Mouse (Mus musculus) brown adipose tissue, adult 24 weeks (tissue): Measurements from ENCODE around the gene 1700025G04Rik. TPM values are rescaled to one million over a fixed set of nuclear protein-coding genes. Genes with fewer than 3 reads are reported as not detected.

Experiments used
- H3K27ac ChIP-seq: fragments of 200-500 bp; replicated peaks from 2 replicates; pipeline ENCODE4 v1.5.1; 2012; ENCODE audit warnings: low read depth, mild to moderate bottlenecking, low read length
- H3K4me1 ChIP-seq: fragments of 200-500 bp; 2 replicates; pipeline ENCODE4 v1.6.1; 2012; ENCODE audit warnings: low read length, mixed read lengths; ENCODE audit not compliant: control insufficient read depth, insufficient read depth, insufficient read length
- H3K4me3 ChIP-seq: fragments of 200-500 bp; 2 replicates; pipeline ENCODE4 v1.5.1; 2012; ENCODE audit warnings: low read depth, mild to moderate bottlenecking, low read length, moderate library complexity; ENCODE audit not compliant: insufficient read depth
- polyA plus RNA-seq: library from polyadenylated mRNA; stranded (reverse); fragments of >200 nt; gene quantifications from 2 replicates; pipeline ENCODE4 v1.2.4, GENCODE M21; 2012; ENCODE audit not compliant: missing spikeins, insufficient read depth, insufficient read length

1700025G04Rik gene
- polyA plus RNA-seq, 1 experiment = 4.4 TPM

DNA sequence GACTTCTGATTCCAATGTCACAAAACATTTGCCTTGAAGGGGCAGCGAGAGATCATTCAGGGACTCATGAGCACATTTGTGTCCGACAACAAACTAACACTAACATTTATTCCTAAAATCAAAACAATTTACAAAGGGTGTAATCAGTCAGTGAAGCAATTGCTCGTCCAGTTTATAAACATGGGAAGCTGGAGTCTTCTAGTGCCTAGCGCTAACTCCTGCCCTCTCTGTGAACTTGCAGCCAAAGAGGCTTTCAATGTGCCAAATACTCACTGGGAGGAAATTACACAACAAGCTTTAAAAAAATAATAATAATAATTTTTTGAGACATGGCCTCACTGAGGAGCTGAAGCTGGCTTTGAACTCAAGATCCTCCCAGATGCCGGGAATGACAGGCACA lies 57.8 kb downstream of the 1700025G04Rik start:
- Histone ChIP-seq H3K4me1 (no peaks in the 10 kb centered on the region), H3K27ac (no peak overlapping the region), H3K4me3 (no peak overlapping the region)

DNA sequence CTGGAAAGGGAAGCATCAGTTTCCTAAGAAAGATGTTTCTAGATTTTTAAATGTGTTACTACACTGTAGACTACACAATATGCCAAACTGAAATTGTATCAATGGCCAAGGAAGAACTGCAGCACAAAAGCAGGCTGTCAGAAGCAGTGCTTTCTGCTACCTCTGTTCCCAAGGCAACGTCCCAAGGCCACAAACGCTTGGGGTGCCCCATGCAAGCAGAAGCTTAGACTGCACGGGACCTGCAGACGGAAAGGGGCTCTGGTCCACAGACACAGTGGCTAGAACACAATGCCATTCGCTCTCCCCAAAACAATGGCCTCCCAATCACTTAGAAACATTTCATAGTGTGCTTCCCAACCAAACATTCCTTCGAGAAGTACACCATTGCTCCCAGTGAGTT lies 59.4 kb downstream of the 1700025G04Rik start:
- H3K4me3 ChIP-seq = no peak overlapping the region
- no peak overlapping the region for H3K27ac ChIP-seq
- H3K4me1 ChIP-seq = no peaks in the 10 kb centered on the region

DNA sequence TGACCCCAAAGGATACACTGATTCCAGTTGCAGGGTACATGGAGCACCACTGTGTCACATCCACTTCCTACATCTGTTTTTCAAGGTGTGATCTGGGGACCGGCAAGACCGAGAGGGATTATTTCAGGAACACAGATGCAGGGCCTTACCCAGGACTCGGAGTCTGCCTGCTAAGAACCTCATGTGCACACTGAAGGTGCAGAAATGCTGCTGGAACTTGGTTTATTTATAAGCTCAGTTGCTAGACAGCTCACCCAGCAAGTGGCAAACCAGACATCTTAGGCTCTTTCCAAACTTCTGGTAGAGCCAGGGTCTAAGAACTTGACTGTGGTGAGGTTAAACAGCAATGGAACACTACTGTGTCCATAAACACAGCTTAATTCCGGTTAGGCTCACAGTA lies 61.2 kb downstream of the 1700025G04Rik start:
- H3K27ac ChIP-seq = no peak overlapping the region
- no peak overlapping the region for H3K4me3 ChIP-seq
- H3K4me1 ChIP-seq = no peaks in the 10 kb centered on the region

DNA sequence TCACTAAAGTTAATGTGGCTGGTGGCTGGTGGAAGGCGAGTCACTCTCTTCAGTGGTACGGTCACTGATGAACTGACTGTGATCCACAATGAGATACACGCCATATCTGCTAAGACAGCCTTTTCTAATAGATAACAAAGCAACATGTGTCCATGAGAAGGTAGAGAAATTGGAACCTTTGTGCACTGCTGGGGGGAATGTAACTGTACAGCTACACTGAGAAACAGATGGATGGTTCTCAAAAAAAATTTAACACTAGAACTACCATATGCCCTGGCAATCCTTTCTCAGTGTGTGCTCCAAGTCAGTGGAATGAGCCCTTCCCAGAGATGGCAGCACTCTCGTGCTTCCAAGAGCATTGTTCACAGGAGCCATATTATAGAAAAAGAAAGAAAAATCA lies 63.2 kb downstream of the 1700025G04Rik start:
- no peaks in the 10 kb centered on the region for H3K4me1 ChIP-seq
- H3K4me3 ChIP-seq = no peak overlapping the region
- no peak overlapping the region for H3K27ac ChIP-seq

DNA sequence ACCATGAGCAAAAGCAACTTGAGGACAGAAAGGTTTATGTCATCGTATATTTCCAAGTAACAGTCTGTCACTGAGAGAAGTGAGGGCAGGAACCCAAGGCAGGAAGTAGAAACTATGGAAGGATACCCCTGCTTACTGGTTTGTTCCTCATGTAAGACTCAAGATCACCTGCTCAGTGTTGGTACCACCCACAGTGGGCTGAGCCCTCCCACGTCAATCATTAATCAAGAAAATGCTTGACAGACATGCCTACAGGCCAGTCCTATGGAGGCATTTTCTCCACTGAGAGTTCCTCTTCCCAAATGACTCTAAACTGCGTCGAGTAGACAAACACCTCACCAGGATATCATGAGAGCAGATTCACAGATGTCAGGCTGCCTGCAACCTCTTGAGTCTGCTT lies 64.6 kb downstream of the 1700025G04Rik start:
- Histone ChIP-seq H3K4me1 (no peaks in the 10 kb centered on the region), H3K27ac (no peak overlapping the region), H3K4me3 (no peak overlapping the region)

DNA sequence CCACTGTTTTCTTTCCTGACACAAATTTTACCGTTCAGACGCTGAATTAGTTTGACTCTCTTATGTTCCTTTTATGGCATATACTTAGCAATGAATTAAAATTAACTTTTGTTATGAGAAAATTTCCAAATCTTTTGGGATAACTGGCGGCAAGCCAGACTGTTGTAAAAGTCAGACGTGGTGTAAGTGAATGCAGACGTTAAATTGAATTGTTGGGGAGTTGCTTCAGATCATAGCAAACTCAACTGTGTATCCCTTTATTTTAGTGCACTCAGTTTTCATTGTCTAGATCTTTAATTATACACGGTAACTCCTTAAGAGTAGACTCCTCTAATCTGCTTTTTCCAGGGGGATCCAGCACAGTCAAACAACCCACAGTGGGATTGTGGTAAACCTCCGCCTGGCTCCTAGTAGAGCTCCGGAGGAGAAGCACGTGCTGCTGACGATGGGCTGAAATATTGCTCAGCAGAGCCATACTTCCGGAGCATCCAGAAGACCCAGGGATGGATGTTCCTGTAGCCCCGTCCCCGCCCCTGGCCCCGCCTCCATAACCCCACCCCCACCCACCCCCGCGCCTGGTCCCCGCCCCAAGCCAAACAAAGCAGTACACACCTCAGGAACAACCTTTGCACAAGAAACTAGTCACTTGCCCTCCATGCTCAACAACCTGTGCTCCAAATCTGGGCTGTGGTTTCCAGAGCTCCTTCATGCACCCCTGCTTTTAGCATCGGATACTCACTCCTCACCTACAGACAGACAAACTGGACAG lies 65.7 kb downstream of the 1700025G04Rik start:
- peaks cover 3% of the 10 kb centered on the region; the same call in 1 of the 2 replicates for H3K4me1 ChIP-seq
- 0 out of 2 replicates have a peak overlapping the region, but pooled peaks have one; percentile 11 for H3K4me3 ChIP-seq
- H3K27ac ChIP-seq = no peak overlapping the region

DNA sequence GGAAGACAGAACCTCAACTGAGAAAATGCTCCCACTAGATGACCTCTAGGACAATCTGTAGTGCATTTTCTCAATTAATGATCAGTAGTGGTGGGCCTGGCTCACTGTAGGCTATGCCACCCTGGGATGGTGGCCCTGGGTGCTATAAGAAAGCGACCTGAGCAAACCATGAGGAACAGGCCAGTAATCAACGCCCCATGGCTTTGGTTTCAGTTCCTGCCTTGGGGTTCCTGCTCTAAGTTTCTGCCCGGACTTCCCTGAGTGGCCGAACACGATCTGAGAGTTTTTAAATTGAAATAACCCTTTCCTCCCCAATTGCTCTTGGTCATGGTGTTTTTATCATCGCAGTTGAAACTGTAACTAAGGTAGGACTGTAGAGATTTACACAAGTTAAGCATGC lies 69.1 kb downstream of the 1700025G04Rik start:
- no peak overlapping the region for H3K4me3 ChIP-seq
- peaks cover 4% of the 10 kb centered on the region; the same call in 1 of the 2 replicates for H3K4me1 ChIP-seq
- H3K27ac ChIP-seq = no peak overlapping the region

DNA sequence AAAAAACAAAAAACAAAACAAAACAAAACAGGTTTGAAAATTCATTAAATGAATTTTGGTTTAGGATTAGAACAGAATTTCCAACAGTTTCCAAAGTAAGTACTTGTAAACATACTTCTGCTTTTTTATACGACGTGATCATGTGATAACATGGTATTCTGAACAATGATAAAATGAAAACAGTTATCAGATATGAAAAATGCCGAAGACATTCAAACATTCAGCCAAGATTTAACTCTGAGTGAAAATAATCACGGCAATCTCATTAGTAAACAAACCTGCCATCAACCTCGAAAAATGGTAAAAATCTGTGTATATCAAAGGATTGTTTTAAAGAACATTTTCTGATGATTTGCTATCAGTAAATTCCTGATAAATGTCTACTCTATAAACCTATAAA lies 69.9 kb downstream of the 1700025G04Rik start:
- Histone ChIP-seq H3K4me3 (no peak overlapping the region), H3K27ac (no peak overlapping the region), H3K4me1 (peaks cover 4% of the 10 kb centered on the region; the same call in 1 of the 2 replicates)

DNA sequence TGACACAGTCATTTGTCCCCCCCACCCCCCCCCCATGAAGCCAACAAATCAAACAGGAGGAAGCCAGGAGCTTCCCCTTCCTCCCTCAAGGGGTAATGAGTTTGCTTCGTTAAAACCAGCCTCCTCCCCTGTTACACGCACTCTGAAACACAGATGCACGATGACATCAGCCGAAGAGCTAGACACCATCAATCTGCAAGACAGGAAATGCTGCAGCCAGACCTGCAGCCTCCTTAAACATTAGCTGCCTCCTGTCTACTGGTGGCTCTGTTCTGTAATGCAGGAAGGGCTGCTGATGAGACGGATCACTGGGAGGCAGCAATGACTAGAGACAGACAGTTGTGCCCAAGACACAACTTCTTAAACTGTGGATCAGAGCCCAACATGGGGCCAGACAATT lies 70.7 kb downstream of the 1700025G04Rik start:
- Histone ChIP-seq H3K27ac (no peak overlapping the region), H3K4me1 (peaks cover 4% of the 10 kb centered on the region; the same call in 1 of the 2 replicates), H3K4me3 (no peak overlapping the region)

DNA sequence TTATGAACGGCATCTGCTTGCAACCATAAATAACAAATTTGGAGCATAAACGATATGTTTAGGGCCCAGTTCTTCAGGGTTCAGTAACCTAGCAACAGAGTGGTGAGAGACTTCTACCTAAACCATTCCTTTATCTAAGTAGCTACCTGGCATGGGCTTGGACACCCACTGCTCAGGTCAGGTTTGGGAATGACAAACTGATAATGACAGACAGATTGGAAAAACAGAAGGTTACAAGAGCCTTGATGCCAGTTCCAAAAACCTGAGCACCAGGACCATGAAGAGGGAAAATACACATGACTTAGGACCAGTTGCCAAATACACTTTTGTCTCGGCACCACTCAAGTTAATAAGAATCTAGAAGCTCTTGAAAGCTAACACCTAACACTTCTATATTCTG lies 71.6 kb downstream of the 1700025G04Rik start:
- H3K27ac ChIP-seq = no peak overlapping the region
- H3K4me1 ChIP-seq = peaks cover 4% of the 10 kb centered on the region; the same call in 1 of the 2 replicates
- H3K4me3 ChIP-seq = no peak overlapping the region

DNA sequence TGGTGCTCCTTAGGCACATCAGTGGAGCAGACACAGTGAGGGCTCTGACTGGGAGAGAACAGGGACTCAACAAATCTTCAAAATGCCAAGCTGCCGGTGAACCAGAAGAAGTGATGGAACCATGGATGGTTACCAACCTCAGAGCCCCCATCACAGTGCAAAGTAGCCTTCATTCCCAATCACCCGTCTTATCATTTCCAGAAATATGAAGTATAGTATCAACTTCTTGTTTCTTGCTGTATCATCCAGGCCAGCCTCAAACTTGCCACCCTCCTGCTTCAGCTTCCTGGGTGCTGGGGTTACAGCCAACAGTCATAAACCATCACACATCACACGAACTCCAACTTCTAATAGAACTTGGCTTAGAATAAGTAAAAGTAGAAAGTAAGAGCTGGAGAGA lies 73.3 kb downstream of the 1700025G04Rik start:
- Histone ChIP-seq H3K4me3 (no peak overlapping the region), H3K27ac (no peak overlapping the region), H3K4me1 (peaks cover 4% of the 10 kb centered on the region; the same call in 1 of the 2 replicates)

DNA sequence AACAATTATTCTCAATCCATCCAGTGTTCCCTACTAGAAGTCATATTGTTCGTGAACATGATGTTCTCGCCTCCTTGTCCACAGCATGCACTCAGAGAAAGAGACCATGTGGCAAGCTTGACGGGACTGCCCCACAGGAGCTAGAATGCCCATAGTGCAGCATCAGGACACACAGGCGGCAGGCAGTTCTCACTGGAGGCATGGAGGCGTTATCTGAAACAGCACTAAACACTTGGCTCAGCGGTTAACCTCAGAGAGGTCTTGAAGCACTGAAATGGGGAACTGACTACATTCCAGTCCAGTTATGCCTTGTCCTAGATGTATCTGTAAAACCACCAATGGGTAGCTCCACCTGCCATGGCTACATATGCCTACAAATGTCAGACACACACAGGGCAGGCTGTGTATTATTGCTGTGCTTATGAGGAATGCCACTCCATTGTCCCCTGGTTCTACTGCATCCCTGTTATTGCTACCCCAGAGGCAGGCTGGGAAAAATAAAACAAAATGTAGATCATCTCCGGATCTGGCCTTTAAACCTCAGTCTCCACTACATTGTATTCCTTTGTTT lies 74.3 kb downstream of the 1700025G04Rik start:
- Histone ChIP-seq H3K4me1 (peaks cover 4% of the 10 kb centered on the region; the same call in 1 of the 2 replicates), H3K4me3 (no peak overlapping the region), H3K27ac (no peak overlapping the region)

DNA sequence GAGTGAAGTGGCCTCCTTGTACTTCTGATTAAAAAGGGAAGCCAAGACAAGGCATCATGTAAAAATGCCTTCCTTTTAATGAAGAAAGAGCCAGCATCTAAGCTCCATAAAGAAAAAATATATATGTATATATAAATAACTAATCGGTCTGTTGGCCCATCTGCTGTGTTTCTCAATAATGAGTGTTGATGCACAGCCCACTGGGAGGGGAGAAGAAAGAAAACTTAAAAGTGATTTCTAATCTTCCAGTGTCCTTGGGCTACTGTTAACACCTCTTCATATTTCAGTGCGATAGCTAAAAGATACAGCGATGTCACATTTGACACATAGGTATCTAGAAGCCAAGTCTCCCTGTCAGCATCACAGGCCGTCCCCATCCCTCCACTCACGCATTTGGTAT lies 78.2 kb downstream of the 1700025G04Rik start:
- H3K4me1 ChIP-seq = 0 out of 2 replicates have a peak, but pooled peaks cover 2% of the 10 kb centered on the region
- no peak overlapping the region for H3K4me3 ChIP-seq
- no peak overlapping the region for H3K27ac ChIP-seq

DNA sequence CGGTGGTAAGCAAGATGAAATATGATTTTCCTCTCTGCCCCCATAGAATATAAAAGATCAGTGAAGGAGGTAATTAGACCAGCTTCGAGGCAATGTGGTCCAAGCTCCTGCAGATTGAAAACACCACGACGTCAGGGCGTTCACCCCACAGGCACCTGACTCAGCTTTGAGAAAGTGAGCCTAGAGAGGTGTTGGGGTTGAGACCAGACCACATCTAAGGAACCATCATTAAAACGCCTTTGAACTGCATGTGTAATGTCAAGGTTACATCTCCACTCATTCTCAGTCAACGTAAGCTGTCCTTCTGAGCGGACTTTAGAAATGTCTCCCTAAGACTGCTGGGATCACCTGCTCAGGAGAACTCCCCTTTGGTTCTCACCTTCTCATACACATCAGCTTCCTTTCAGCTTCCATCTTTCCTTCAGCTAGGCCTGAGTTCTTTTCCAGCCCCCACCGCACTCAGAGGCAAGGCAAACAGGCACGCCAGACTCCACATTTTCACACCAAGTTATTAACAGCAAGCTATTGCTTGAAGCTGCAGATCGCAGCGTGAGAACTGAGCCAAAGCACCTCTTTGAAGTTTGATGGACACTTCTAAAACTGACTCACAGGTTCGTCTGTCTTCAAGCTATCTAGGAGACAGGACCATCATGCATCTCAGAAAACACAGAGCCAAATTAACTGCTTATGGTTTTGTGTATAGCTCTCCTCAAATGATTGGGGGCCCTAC lies 79.5 kb downstream of the 1700025G04Rik start:
- H3K4me3 ChIP-seq = no peak overlapping the region
- H3K4me1 ChIP-seq = 0 out of 2 replicates have a peak, but pooled peaks cover 2% of the 10 kb centered on the region
- no peak overlapping the region for H3K27ac ChIP-seq

DNA sequence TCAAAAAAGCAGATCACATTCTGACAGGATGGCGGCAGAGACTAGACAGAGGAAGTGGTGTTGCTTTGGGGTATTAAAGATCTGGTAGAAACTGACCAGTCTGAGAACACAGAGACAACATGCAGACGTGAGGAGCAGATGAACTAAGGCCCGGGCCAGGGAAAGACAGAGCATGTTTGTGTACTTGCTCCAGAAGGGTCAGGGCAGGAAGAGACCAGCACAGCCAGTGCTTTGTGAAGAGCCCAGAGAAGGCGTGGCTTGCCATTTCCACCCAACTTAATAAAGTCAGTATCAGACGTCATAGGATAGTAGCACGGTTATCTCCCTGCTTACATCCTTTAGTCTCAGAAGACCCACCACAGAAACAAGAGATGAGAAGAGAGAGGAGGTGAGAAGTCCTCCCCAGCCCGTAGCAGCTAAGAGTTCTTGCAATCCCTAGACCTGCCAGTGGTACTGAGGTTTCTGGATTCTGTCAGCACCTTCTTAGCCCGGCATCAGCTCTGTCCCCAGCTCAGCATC lies 81.4 kb downstream of the 1700025G04Rik start:
- no peak overlapping the region for H3K4me3 ChIP-seq
- no peak overlapping the region for H3K27ac ChIP-seq
- 0 out of 2 replicates have a peak, but pooled peaks cover 2% of the 10 kb centered on the region for H3K4me1 ChIP-seq
